Mouse (Mus musculus) hindlimb bud, embryonic 11.5 days (tissue): ENCODE results near the gene Dynlt1c.
"Not testable (repeated sequence)": the region's sequence is repeated elsewhere in the genome, so short reads cannot be mapped to it uniquely, and the experiment has no call there.

Source experiments
- DNase-seq: peaks from one replicate; pipeline ENCODE4 v3.0.0-alpha.2; 2012; ENCODE audit warnings: low read depth, low spot score; ENCODE audit errors: extremely low spot score

The Dynlt1c gene

DNA sequence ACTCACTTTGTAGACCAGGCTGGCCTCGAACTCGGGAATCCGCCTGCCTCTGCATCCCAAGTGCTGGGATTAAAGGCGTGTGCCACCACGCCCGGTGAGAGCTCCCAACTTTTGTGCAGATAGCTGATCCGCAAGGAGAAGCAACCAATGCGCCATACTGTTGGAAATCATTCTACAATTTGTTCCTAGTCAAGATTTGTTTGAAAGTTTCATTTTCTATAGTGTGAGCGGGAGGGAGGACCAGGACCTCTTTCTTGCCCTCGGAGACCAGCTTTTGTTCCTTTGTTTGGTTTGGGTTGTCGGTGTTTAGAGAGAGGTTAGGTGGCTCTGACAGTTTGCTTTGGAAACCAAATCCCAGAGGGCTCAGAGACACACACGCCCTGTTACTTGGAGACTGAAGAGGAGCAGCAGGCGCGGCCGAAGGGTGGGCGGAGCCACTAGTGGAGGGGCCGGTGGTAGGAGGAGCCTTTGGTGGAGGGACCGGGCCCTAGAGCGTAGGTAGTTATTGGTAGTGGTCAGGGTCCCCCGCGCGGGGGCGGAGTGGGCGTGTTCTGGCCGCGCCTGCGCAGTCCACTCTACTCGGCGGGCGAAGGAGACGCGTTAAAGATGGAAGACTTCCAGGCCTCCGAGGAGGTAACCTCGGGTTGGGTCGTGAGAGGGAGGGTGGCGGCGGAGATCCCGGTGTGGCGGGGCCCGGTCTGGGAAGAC lies at the start of gene Dynlt1c:
Gene Dynlt1c, plus strand, starts transcription at position 468 of the 708 bp plus-strand sequence.
- peak; percentile 8 for DNase-seq

- not testable (repeated sequence) for DNase-seq
Observed at GRCm38 (mm10) chr17:6553798-6554197, 47.7 kb upstream of the Dynlt1c start.

DNA sequence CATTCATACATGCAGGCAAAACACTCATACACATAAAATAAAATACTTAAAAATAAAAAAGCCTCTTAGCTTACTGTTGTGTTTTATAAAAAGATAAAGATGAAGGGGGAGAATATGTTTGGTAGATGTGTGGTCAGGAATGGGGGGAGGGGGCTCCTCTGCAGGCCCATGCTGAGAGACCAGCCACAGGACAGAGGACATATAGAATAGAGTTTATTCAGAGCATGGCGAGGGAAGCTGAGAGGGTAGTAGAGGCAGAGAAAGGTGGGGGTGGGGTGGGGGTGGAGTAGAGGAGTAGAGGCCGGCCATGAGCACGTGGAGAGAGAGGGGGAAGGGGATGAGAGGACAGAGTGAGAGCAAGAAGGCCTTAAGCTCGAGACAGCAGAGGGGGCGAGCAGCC lies 47.2 kb upstream of the Dynlt1c start:
- DNase-seq: not testable (repeated sequence)

GRCm38 (mm10) chr17:6559447-6560133 lies 41.9 kb upstream of the Dynlt1c start:
- DNase-seq: not testable (repeated sequence)

- not testable (repeated sequence) for DNase-seq
Observed at GRCm38 (mm10) chr17:6564866-6565265, 36.6 kb upstream of the Dynlt1c start.

DNA sequence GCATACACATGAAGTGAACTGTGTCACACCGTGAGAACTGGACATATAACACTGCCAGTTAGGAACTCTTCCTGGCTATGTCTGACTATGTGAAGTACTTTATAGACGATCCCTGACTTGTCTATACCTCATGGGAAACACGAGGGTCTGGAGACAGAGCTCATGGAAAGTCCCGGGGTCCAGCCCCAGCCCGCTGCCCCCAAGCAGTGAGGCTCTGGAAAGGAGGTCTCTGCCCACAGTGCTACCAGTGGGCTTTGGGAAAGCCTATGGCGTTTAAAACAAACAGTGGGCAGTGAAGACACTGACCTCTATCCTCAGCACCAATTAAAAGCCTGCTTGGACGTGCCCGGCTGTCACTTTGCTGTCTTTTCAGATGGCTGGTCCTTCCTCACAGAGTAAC lies 33.6 kb upstream of the Dynlt1c start:
- DNase-seq: not testable (repeated sequence)

GRCm38 (mm10) chr17:6571296-6571695 lies 30.2 kb upstream of the Dynlt1c start:
- not testable (repeated sequence) for DNase-seq

GRCm38 (mm10) chr17:6572202-6572601 lies 29.3 kb upstream of the Dynlt1c start:
- DNase-seq: not testable (repeated sequence)

- DNase-seq: not testable (repeated sequence)
Observed at GRCm38 (mm10) chr17:6575376-6575775, 26.1 kb upstream of the Dynlt1c start.

GRCm38 (mm10) chr17:6588672-6589071 lies 12.8 kb upstream of the Dynlt1c start:
- not testable (repeated sequence) for DNase-seq

- DNase-seq: not testable (repeated sequence)
Observed at GRCm38 (mm10) chr17:6592109-6592508, 9.4 kb upstream of the Dynlt1c start.

GRCm38 (mm10) chr17:6593896-6594295 lies 7.6 kb upstream of the Dynlt1c start:
- not testable (repeated sequence) for DNase-seq

GRCm38 (mm10) chr17:6595776-6596497 lies 5.5 kb upstream of the Dynlt1c start:
- DNase-seq: not testable (repeated sequence)

GRCm38 (mm10) chr17:6598356-6598755 lies 3.1 kb upstream of the Dynlt1c start:
- not testable (repeated sequence) for DNase-seq

DNA sequence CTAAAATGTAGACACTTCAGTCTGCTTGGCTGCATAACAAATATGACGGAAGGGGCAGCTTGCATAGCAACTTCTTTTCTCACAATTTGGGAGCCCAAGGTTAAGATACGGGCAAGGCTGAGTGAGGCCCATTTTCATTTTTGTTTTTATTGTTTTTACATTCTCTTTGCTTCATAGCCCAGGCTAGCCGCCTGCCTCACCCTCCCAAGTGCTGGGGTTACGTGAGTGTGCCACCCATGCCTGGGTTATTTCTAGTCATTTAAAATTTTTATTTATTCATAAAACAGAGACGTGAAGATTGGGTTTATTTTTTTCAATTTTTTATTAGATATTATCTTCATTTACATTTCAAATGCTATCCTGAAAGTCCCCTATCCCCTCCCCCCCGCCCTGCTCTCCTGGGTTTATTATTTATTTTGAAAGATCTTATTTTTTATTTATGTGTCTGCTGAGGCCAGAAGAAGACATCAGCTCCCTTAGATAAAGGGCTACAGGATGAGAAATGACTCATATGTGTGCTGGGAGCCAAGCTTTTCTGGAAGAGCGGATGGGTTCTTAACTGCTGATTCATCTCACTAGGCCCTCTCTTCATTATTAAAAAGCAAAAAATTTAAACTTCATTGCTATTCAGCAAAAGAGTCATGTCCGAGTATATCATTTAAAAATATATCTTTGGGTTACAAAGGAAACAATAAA lies 1.1 kb upstream of the Dynlt1c start:
- DNase-seq: not testable (repeated sequence)

DNA sequence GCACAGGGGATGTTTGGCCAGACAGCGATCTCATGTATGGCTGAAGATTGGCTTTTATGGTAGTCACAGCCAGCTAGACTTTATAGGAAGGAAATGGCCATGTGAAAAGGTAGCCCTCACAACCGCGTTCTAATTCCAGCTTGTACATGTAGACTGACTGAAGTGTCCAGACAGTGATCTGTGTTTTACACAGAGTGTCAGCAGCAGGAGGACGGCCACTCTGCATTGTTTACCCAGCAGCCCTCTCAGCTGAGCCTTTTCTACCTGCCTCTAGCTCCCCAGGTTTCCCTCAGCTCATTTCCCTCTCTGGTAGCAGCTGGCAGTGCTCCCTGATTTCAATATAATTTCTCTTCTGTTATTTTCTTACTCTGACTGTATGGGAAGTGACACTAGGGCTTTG lies 734 bp downstream of the Dynlt1c start:
- not testable (repeated sequence) for DNase-seq

DNA sequence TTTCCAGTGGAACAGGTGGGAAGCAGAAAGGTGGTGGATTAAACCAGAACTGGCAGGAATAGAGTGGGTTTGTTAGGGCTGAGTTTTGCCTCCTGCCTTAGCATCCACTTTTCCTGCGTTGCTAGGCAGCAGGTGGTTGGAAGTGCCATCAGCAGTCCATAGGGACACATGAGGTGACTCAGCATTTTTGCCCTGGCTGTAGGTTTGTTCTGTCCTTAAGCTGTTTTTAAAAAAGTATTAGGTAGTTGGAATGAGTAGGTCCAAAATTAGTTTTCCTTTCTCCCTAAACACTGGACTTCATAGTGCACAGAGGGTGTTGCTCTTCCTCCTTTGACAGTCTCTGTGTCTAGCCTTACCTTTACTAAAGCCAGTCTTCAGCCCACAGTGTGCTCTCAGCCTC lies 3.9 kb downstream of the Dynlt1c start:
- not testable (repeated sequence) for DNase-seq

DNA sequence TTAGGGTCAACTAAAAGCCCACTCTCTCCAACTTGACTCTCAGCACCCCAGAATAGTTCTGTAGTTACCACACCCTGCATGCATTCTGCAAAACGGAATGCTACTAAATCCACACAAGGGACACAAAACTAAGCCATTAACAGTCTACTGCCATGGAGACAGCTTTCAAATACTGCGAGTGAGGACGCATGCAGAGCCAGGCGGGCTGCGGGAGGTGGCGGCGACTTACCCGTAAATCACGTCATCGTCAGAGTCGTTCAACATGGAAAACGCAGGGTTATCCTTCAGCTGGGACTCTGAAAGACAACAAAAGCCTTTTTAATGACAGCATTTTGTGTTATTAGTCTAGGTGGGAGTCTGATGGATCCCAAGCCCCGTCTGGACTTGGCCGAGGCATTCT lies 12.1 kb downstream of the Dynlt1c start:
- DNase-seq: not testable (repeated sequence)

DNA sequence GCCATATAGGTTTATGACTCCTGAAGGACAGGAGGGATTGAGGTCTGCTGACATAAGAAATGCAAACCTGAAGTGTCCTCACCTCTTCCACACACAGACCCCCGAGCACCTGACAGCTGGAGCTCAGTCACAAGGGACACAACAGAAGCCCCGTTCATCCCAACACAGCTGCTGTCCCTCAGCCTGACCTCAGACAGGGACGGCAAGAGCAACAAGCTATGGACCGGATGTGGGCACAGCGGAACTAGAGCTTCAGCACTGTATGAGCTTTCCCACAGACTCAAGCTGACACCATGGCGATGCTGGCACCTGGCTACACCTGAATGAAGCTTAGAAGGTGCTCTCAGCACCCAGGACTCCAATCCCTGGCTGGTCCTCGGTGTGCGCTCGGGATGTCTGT lies 12.8 kb downstream of the Dynlt1c start:
- not testable (repeated sequence) for DNase-seq

GRCm38 (mm10) chr17:6616731-6617130 lies 15.3 kb downstream of the Dynlt1c start:
- not testable (repeated sequence) for DNase-seq
